Mouse (Mus musculus) telencephalon, adult 2 months (tissue): Measurements from ENCODE around the gene Kcnh4.

Experiments used
- DNase-seq: peaks from one replicate; pipeline ENCODE4 v3.0.0-alpha.2; 2011; ENCODE audit warnings: low read depth, low spot score

The Kcnh4 gene

GRCm38 (mm10) chr11:100710977-100711376 lies 48.8 kb downstream of the Kcnh4 start:
- no peak for DNase-seq

GRCm38 (mm10) chr11:100710528-100710927 lies 49.2 kb downstream of the Kcnh4 start:
- no peak for DNase-seq

GRCm38 (mm10) chr11:100709201-100709810 lies 50.4 kb downstream of the Kcnh4 start:
- DNase-seq = no peak

DNA sequence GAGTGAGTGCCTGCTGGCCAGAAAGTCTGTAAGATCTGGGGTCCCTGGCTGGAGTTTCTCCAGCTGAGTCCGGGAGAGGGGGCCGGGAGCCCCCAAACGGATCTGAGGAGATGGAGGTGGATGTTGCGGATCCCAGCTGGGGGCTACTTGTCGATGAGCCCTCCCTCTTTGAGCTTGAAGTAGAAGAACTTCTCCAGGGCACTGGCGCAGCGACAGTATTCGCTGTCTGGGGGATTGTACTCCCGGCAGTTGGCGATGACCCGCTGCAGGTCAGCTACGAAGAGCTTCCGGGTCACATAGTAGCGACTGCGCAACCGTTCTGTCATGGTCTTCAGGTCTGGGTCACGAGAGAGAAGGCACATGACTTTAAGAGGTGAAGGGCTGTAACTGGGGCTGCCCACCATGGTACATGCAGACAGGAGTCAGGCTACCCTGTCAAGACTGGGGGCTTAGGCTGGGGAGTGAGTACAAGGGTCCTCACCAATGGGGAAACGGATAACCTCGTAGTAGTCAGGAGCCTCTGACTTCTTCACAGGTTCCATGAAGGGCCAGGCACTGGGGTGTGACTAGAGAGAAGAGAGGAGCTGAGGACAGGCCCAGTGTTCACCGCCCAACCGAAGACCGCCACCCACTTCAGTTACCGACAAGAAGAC lies 54.5 kb downstream of the Kcnh4 start:
- DNase-seq = no peak

GRCm38 (mm10) chr11:100703851-100704531 lies 55.8 kb downstream of the Kcnh4 start, which contains the start of gene Dhx58:
TSS of gene Dhx58 (minus strand) at chr11:100704271.
- no peak for DNase-seq

GRCm38 (mm10) chr11:100703366-100703765 lies 56.4 kb downstream of the Kcnh4 start:
- no peak for DNase-seq

DNA sequence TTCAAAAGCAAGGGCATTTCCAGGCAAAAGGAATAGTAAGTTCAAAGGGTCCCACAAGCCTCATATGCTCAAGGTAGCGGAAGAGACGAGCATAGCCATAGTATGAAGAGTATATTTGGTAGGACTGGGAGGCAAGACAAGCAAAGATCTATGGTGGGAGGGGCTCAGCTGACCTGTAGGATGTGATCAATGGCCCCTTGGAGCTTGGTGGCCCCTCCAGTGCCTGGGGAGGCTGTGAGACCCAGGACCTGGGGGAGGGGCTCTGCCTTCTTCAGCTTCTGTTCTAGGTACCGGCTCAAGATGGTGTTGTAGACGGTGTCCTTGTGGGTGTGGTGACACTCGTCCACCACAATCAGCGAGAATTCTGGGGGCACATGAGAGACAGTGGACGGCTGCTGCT lies 56.8 kb downstream of the Kcnh4 start:
- DNase-seq = no peak

- no peak for DNase-seq
These were observed 57.5 kb downstream of the Kcnh4 start for GRCm38 (mm10) chr11:100702081-100702851.

GRCm38 (mm10) chr11:100701301-100701700 lies 58.4 kb downstream of the Kcnh4 start:
- DNase-seq = no peak

- DNase-seq = no peak
These were observed 59.0 kb downstream of the Kcnh4 start for GRCm38 (mm10) chr11:100700710-100701109.

GRCm38 (mm10) chr11:100697921-100698320 lies 61.8 kb downstream of the Kcnh4 start:
- no peak for DNase-seq

DNA sequence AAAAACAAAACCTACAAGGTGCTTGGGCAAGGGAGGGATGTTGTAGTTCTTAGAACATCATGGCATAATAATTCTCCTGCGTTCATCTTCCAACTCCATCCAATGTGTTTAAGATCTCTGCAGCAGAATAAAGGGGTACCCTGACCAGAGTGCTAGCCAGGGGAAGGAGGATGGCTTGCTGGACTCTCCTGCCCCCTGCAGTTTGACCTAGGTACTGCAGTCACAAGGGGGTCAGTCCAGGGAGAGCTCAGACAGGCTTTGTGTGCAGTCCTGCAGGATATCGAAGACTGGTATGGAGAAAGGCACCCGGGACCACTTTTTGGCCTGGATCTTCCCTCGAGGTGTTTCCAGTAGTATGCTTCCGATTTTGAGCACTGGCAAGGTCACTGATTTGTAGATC lies 64.8 kb downstream of the Kcnh4 start:
- no peak for DNase-seq

GRCm38 (mm10) chr11:100693154-100693553 lies 66.6 kb downstream of the Kcnh4 start:
- DNase-seq = no peak

DNA sequence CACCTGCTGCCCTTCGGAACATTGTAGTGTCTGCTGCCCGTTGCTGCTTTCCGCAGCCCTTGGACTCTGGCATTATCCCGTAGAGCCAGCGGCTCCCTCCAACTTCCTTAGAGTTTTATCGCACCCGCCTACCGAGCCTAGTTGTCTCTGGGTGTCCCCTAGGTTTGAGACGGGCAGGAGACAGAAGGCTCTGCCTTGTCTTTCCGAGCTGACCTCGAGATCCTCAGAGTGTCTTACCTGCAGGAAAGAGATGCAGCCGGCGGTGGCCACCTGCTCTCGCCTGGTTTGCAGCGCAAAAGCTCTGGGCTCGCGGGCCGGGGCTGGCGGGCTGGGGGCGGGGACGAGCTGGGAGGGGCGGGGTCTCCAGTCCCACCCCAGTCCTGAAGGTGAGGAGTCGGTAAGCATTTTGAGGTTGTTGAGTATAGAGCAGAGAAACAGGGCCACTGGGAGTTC lies 67.6 kb downstream of the Kcnh4 start, which contains the start of gene Zfp385c:
Gene Zfp385c (minus strand): TSS at position 292 of the 453 bp plus-strand sequence.
- no peak for DNase-seq

DNA sequence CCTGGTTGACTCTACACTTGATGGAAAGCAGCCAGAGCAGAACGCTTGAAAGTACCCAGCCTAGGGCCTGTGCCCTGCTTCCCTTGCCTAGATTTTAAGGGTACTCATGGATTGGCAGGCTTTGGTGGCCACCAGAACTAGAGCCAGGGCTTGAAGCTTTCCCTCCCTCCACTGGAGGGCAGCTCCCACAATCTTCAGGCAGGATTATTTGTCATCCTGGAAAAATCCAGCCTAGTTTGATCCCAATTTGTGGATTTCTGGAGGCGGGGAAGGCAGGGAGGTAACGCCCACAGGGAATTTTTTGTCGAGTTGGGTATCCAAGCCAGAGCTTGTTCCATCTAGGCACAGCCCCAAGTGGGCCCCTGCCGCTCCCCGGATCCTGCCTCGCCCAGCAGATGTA lies 69.4 kb downstream of the Kcnh4 start:
- no peak for DNase-seq
